Mouse (Mus musculus): Measurements from ENCODE around the gene Aifm1. TPM values are rescaled to one million over a fixed set of nuclear protein-coding genes. Genes with fewer than 3 reads are reported as not detected.

Aifm1 gene
- polyA plus RNA-seq, 1 experiment from 2014 or later, result 98.4 TPM

- H3K4me3 ChIP-seq (ENCODE audit: control insufficient read depth in 1 of 2, insufficient read depth in 1 of 2, low read depth in 1 of 2, low read length in 2 of 2), result no peak overlapping the region
- peaks cover under 1 to 1% of the 10 kb centered on the region in 2 experiments; a peak in 1 of 4 replicates for H3K4me1 ChIP-seq (ENCODE audit: control insufficient read depth in 2 of 2, insufficient read depth in 2 of 2, low read length in 2 of 2)
- no peak overlapping the region for H3K4me2 ChIP-seq (ENCODE audit: low read length)
- H3K9ac ChIP-seq (ENCODE audit: low read length), result no peak overlapping the region
- H3K9me3 ChIP-seq (ENCODE audit: control insufficient read depth, low read length), result no peaks in the 10 kb centered on the region
- ATAC-seq (ENCODE audit: insufficient number of reproducible peaks, insufficient read depth, low FRiP score, low read depth), result no peak
- WGBS, result 35% methylated on average over 3 of the region's 3 CpGs
- no peaks in the 10 kb centered on the region for H3K27me3 ChIP-seq (ENCODE audit: control insufficient read depth, insufficient read depth, low read length)
- H3K27ac ChIP-seq (replicated peaks in 1 of 2; ENCODE audit: control insufficient read depth in 1 of 2, insufficient read depth in 1 of 2, low read depth in 2 of 2, low read length in 2 of 2), result peak overlapping the region; percentile 41 to 47; a peak in 2 of 4 replicates
- H3K36me3 ChIP-seq (ENCODE audit: control insufficient read depth, insufficient read depth, low read length), result no peaks in the 10 kb centered on the region
These were observed 45.9 kb downstream of the Aifm1 start for GRCm38 (mm10) chrX:48467355-48467946.

- 57% methylated on average over 2 of the region's 2 CpGs for WGBS
- H3K36me3 ChIP-seq (ENCODE audit: control insufficient read depth, insufficient read depth, low read length), result no peaks in the 10 kb centered on the region
- no peak overlapping the region for H3K4me2 ChIP-seq (ENCODE audit: low read length)
- no peak overlapping the region for H3K9ac ChIP-seq (ENCODE audit: low read length)
- peaks cover 3 to 4% of the 10 kb centered on the region in 2 experiments; a peak in 1 of 4 replicates for H3K4me1 ChIP-seq (ENCODE audit: control insufficient read depth in 2 of 2, insufficient read depth in 2 of 2, low read length in 2 of 2)
- no peak for ATAC-seq (ENCODE audit: insufficient number of reproducible peaks, insufficient read depth, low FRiP score, low read depth)
- no peak overlapping the region for H3K4me3 ChIP-seq (ENCODE audit: control insufficient read depth in 1 of 2, insufficient read depth in 1 of 2, low read depth in 1 of 2, low read length in 2 of 2)
- H3K9me3 ChIP-seq (ENCODE audit: control insufficient read depth, low read length), result no peaks in the 10 kb centered on the region
- no peak overlapping the region for H3K27ac ChIP-seq (replicated peaks in 1 of 2; ENCODE audit: control insufficient read depth in 1 of 2, insufficient read depth in 1 of 2, low read depth in 2 of 2, low read length in 2 of 2)
- no peaks in the 10 kb centered on the region for H3K27me3 ChIP-seq (ENCODE audit: control insufficient read depth, insufficient read depth, low read length)
These were observed 47.2 kb downstream of the Aifm1 start for GRCm38 (mm10) chrX:48466174-48466573.

- no peak overlapping the region for H3K27ac ChIP-seq (replicated peaks in 1 of 2; ENCODE audit: control insufficient read depth in 1 of 2, insufficient read depth in 1 of 2, low read depth in 2 of 2, low read length in 2 of 2)
- 89% methylated on average over 6 of the region's 6 CpGs for WGBS
- H3K9me3 ChIP-seq (ENCODE audit: control insufficient read depth, low read length), result no peaks in the 10 kb centered on the region
- no peaks in the 10 kb centered on the region for H3K36me3 ChIP-seq (ENCODE audit: control insufficient read depth, insufficient read depth, low read length)
- H3K4me2 ChIP-seq (ENCODE audit: low read length), result no peak overlapping the region
- H3K4me3 ChIP-seq (ENCODE audit: control insufficient read depth in 1 of 2, insufficient read depth in 1 of 2, low read depth in 1 of 2, low read length in 2 of 2), result no peak overlapping the region
- H3K27me3 ChIP-seq (ENCODE audit: control insufficient read depth, insufficient read depth, low read length), result no peaks in the 10 kb centered on the region
- no peak overlapping the region for H3K9ac ChIP-seq (ENCODE audit: low read length)
- ATAC-seq (ENCODE audit: insufficient number of reproducible peaks, insufficient read depth, low FRiP score, low read depth), result no peak
- H3K4me1 ChIP-seq (ENCODE audit: control insufficient read depth in 2 of 2, insufficient read depth in 2 of 2, low read length in 2 of 2), result peaks cover 6 to 8% of the 10 kb centered on the region in 2 experiments; a peak in 3 of 4 replicates
These were observed 48.9 kb downstream of the Aifm1 start for GRCm38 (mm10) chrX:48464436-48464835.

- Histone ChIP-seq H3K9ac (ENCODE audit: low read length) (no peak overlapping the region), H3K4me1 (ENCODE audit: control insufficient read depth in 2 of 2, insufficient read depth in 2 of 2, low read length in 2 of 2) (peaks cover 9% of the 10 kb centered on the region in 2 experiments; a peak in 3 of 4 replicates), H3K27ac (replicated peaks in 1 of 2; ENCODE audit: control insufficient read depth in 1 of 2, insufficient read depth in 1 of 2, low read depth in 2 of 2, low read length in 2 of 2) (no peak overlapping the region), H3K27me3 (ENCODE audit: control insufficient read depth, insufficient read depth, low read length) (no peaks in the 10 kb centered on the region), H3K9me3 (ENCODE audit: control insufficient read depth, low read length) (no peaks in the 10 kb centered on the region), H3K4me3 (ENCODE audit: control insufficient read depth in 1 of 2, insufficient read depth in 1 of 2, low read depth in 1 of 2, low read length in 2 of 2) (no peak overlapping the region), H3K4me2 (ENCODE audit: low read length) (no peak overlapping the region), H3K36me3 (ENCODE audit: control insufficient read depth, insufficient read depth, low read length) (no peaks in the 10 kb centered on the region)
- ATAC-seq (ENCODE audit: insufficient number of reproducible peaks, insufficient read depth, low FRiP score, low read depth), result no peak
- 85% methylated on average over 4 of the region's 4 CpGs for WGBS
These were observed 49.7 kb downstream of the Aifm1 start for GRCm38 (mm10) chrX:48463636-48464035.

GRCm38 (mm10) chrX:48462754-48463507, 50.4 kb downstream of the Aifm1 start, which contains the start of gene Elf4:
Elf4 (minus strand) TSS chrX:48463132.
- ATAC-seq (ENCODE audit: insufficient number of reproducible peaks, insufficient read depth, low FRiP score, low read depth), result peak; percentile 78; the same call in 1 of the 2 replicates
- H3K9ac ChIP-seq (ENCODE audit: low read length), result peak within 1 kb of the TSS; percentile 60
- peak within 1 kb of the TSS; percentile 32 to 61 for H3K4me3 ChIP-seq (ENCODE audit: control insufficient read depth in 1 of 2, insufficient read depth in 1 of 2, low read depth in 1 of 2, low read length in 2 of 2)
- WGBS, result 17% methylated on average over 38 of the region's 38 CpGs
- H3K4me1 ChIP-seq (ENCODE audit: control insufficient read depth in 2 of 2, insufficient read depth in 2 of 2, low read length in 2 of 2), result peaks cover 9% of the 10 kb centered on the region in 2 experiments; a peak in 3 of 4 replicates
- H3K27me3 ChIP-seq (ENCODE audit: control insufficient read depth, insufficient read depth, low read length), result no peaks in the 10 kb centered on the region
- H3K36me3 ChIP-seq (ENCODE audit: control insufficient read depth, insufficient read depth, low read length), result no peaks in the 10 kb centered on the region
- H3K4me2 ChIP-seq (ENCODE audit: low read length), result peak within 1 kb of the TSS; percentile 73
- H3K9me3 ChIP-seq (ENCODE audit: control insufficient read depth, low read length), result no peaks in the 10 kb centered on the region
- no peak within 1 kb of the TSS for H3K27ac ChIP-seq (replicated peaks in 1 of 2; ENCODE audit: control insufficient read depth in 1 of 2, insufficient read depth in 1 of 2, low read depth in 2 of 2, low read length in 2 of 2)

- Histone ChIP-seq H3K9me3 (ENCODE audit: control insufficient read depth, low read length) (no peaks in the 10 kb centered on the region), H3K9ac (ENCODE audit: low read length) (peak overlapping the region; percentile 16), H3K27ac (replicated peaks in 1 of 2; ENCODE audit: control insufficient read depth in 1 of 2, insufficient read depth in 1 of 2, low read depth in 2 of 2, low read length in 2 of 2) (no peak overlapping the region), H3K36me3 (ENCODE audit: control insufficient read depth, insufficient read depth, low read length) (no peaks in the 10 kb centered on the region), H3K4me1 (ENCODE audit: control insufficient read depth in 2 of 2, insufficient read depth in 2 of 2, low read length in 2 of 2) (peaks cover 9% of the 10 kb centered on the region in 2 experiments; a peak in 3 of 4 replicates), H3K27me3 (ENCODE audit: control insufficient read depth, insufficient read depth, low read length) (no peaks in the 10 kb centered on the region), H3K4me2 (ENCODE audit: low read length) (peak overlapping the region; percentile 73), H3K4me3 (ENCODE audit: control insufficient read depth in 1 of 2, insufficient read depth in 1 of 2, low read depth in 1 of 2, low read length in 2 of 2) (peak overlapping the region; percentile 32 to 61)
- ATAC-seq (ENCODE audit: insufficient number of reproducible peaks, insufficient read depth, low FRiP score, low read depth), result no peak
- 27% methylated on average over 4 of the region's 4 CpGs for WGBS
These were observed 51.1 kb downstream of the Aifm1 start for GRCm38 (mm10) chrX:48462297-48462696.

- 56% methylated on average over 4 of the region's 4 CpGs for WGBS
- H3K9me3 ChIP-seq (ENCODE audit: control insufficient read depth, low read length), result no peaks in the 10 kb centered on the region
- no peak overlapping the region for H3K27ac ChIP-seq (replicated peaks in 1 of 2; ENCODE audit: control insufficient read depth in 1 of 2, insufficient read depth in 1 of 2, low read depth in 2 of 2, low read length in 2 of 2)
- H3K9ac ChIP-seq (ENCODE audit: low read length), result no peak overlapping the region
- H3K36me3 ChIP-seq (ENCODE audit: control insufficient read depth, insufficient read depth, low read length), result no peaks in the 10 kb centered on the region
- no peak overlapping the region for H3K4me3 ChIP-seq (ENCODE audit: control insufficient read depth in 1 of 2, insufficient read depth in 1 of 2, low read depth in 1 of 2, low read length in 2 of 2)
- H3K4me1 ChIP-seq (ENCODE audit: control insufficient read depth in 2 of 2, insufficient read depth in 2 of 2, low read length in 2 of 2), result peaks cover 9 to 15% of the 10 kb centered on the region in 2 experiments; a peak in 3 of 4 replicates
- no peaks in the 10 kb centered on the region for H3K27me3 ChIP-seq (ENCODE audit: control insufficient read depth, insufficient read depth, low read length)
- H3K4me2 ChIP-seq (ENCODE audit: low read length), result no peak overlapping the region
- ATAC-seq (ENCODE audit: insufficient number of reproducible peaks, insufficient read depth, low FRiP score, low read depth), result no peak
These were observed 52.4 kb downstream of the Aifm1 start for GRCm38 (mm10) chrX:48461006-48461405.

Measured in heart, embryonic 14.5 days (tissue).